Mouse (Mus musculus): ENCODE results near the gene Mcmbp.

The Mcmbp gene

DNA sequence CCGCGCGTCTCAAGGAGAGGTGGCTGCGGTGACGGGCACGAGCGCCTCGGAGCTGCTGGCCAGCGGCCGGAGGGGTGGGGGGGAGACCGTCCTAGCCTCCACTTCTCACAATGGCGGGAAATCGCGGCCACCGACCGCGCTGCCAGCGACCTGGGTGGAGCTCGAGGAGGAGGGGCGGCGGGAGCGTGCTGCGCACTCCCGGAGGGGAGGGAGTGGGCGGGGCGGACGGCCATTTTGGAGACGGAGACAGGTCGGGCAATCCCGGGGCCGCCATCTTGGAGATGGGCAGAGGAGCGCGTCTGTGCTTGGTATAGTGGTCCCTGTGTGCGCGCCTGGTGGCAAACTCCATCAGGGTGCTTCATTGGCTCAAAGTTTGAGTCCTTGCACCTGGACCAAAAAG, at the start of gene Mcmbp:
Mcmbp (minus strand) TSS at position 162 of the 400 bp plus-strand sequence.
- in situ Hi-C loops (cut with MboI; ENCODE audit: unreplicated experiment in 2 of 2), result no loop called here

DNA sequence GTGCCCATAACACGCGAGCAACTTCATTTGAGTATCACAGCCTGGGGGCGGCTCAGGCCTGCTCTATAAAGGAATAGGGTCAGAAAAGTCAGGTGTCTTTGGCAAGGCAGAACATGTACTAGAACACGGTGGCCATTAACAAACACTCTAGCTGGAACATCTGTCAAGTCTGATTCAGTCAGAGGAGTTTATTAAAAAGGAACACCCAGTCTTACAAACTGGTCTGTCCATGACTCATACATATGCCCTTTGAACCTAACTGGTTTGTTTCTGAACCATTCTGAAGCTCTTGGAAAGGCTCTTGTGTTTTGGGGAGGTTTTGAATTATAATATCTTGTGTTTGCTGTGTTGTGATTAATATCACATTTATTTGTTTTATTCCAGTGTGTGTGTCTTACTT, 49.8 kb upstream of the Mcmbp start:
- in situ Hi-C loops (cut with MboI; ENCODE audit: unreplicated experiment in 2 of 2), result loop anchor here in 1 of 2 experiments (25.0 kb wide), 1 partner anchor 722 kb away; no protein-coding TSS in a partner anchor

DNA sequence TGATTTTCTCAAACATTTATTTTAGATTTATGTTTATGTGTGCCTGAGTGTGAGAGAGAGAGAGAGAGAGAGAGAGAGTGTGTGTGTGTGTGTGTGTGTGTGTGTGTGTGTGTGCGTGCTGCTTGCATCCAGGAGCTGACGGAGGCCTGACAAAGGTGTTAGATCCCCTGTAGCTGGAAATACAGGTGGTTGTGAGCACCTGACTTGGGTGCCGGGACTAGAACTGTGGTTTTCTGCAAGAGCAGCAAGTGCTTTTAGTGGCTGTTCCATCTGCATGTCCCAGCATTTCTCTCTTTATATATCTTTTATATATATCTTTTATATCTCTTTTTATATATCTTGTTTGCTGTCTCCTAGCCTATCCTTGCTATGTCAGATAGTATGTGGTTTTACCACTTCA, 41.6 kb upstream of the Mcmbp start:
- in situ Hi-C loops (cut with MboI; ENCODE audit: unreplicated experiment in 2 of 2), result loop anchor here in 1 of 2 experiments (25.0 kb wide), 1 partner anchor 730 kb away; no protein-coding TSS in a partner anchor

- in situ Hi-C loops (cut with MboI; ENCODE audit: unreplicated experiment in 2 of 2), result loop anchor here in 1 of 2 experiments (25.0 kb wide), 1 partner anchor 733 kb away; no protein-coding TSS in a partner anchor
These were observed 39.0 kb upstream of the Mcmbp start for GRCm38 (mm10) chr7:128779305-128779704.

DNA sequence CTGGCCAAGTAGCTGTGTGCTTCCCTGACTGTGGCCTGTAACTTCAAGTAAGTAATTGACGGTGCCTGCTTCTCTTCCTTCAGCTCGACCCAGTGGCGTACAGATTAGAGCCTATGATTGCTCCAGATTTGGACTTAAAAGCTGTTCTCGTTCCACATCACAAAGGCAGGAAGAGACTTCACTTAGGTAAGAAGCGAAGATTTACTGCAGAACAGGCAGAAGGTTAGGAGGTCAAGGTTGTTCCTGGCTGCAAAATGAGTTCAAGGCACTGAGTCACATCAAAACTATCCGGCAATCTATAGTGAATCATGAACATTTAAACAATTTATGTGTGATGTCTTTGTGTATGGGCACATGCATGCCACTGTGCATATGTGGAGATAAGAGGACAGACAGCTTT, 36.9 kb upstream of the Mcmbp start:
- in situ Hi-C loops (cut with MboI; ENCODE audit: unreplicated experiment in 2 of 2), result loop anchor here in 1 of 2 experiments (25.0 kb wide), 1 partner anchor 735 kb away; no protein-coding TSS in a partner anchor

DNA sequence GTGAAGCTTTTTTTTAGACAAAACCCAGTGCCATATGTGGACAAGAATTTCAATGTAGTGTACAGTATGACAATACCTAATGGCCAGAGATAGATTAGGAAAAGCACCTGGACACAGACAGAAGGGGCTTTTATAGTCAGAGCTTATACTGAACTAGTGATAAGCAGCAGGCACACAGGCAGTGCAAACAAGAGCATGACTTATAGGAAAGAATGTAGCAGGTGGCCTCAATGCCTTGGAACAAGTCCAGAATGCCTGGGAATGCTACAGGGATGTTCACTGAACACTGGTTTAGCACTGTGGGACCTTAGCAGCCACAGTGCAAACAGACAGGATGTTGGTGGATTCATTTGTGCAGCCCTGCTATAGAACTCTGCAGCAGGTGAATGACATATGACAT, 26.4 kb upstream of the Mcmbp start:
- in situ Hi-C loops (cut with MboI; ENCODE audit: unreplicated experiment in 2 of 2), result loop anchor here in 1 of 2 experiments (25.0 kb wide), 2 partner anchors 846 to 1721 kb away; no protein-coding TSS in a partner anchor

DNA sequence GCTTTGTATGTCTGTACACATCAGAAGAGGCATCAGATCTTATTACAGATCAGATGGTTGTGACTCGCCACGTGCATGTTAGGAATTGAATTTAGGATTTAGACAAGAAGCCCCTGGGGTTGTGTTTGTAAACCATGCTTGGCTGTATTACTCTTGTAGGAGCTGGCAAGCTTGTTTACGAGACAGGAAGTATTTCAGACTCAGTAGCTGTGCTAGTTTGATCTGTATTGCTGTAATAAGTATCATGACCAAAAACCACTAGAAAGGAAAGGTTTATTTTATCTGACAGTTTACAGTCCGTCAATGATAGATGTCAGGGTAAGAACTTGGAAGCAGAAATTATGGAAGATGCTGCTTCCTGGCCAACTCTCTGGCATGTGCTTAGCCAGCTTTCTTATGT, 18.7 kb upstream of the Mcmbp start:
- in situ Hi-C loops (cut with MboI; ENCODE audit: unreplicated experiment in 2 of 2), result loop anchor here in 1 of 2 experiments (25.0 kb wide), 2 partner anchors 853 to 1728 kb away; no protein-coding TSS in a partner anchor

GRCm38 (mm10) chr7:128755396-128755795, 15.1 kb upstream of the Mcmbp start:
- in situ Hi-C loops (cut with MboI; ENCODE audit: unreplicated experiment in 2 of 2), result loop anchor here in 1 of 2 experiments (25.0 kb wide), 2 partner anchors 857 to 1732 kb away; no protein-coding TSS in a partner anchor

GRCm38 (mm10) chr7:128752012-128752411, 11.7 kb upstream of the Mcmbp start:
- in situ Hi-C loops (cut with MboI; ENCODE audit: unreplicated experiment in 2 of 2), result loop anchor here in 1 of 2 experiments (25.0 kb wide), 2 partner anchors 860 to 1735 kb away; no protein-coding TSS in a partner anchor

GRCm38 (mm10) chr7:128750296-128750695, 10.0 kb upstream of the Mcmbp start:
- in situ Hi-C loops (cut with MboI; ENCODE audit: unreplicated experiment in 2 of 2), result loop anchor here in 1 of 2 experiments (25.0 kb wide), 2 partner anchors 862 to 1737 kb away; no protein-coding TSS in a partner anchor

DNA sequence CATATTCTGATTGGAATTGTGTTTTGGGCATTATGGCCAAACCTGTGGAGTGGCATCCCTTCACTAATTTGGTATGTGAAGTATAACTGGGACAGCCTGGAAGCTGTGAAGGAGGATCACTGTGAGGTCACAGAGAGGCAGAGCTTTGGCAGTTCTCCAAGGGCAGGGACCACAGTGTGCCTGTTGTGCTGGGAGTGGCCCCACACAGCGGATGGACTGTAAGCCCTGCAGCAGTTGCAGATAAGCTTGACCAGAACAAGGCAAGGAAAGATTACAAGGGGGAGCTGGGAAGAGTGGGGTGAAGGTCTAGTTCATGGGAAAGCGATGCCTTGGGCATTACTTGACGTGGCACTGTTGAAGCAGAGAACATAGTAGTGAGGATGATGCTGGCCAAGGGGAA, 8.5 kb upstream of the Mcmbp start:
- in situ Hi-C loops (cut with MboI; ENCODE audit: unreplicated experiment in 2 of 2), result no loop called here

GRCm38 (mm10) chr7:128746151-128746550, 5.9 kb upstream of the Mcmbp start:
- in situ Hi-C loops (cut with MboI; ENCODE audit: unreplicated experiment in 2 of 2), result no loop called here

GRCm38 (mm10) chr7:128744684-128745485, 4.6 kb upstream of the Mcmbp start, which contains the start of gene Sec23ip:
TSS of gene Sec23ip (plus strand) at chr7:128744943.
- in situ Hi-C loops (cut with MboI; ENCODE audit: unreplicated experiment in 2 of 2), result no loop called here

DNA sequence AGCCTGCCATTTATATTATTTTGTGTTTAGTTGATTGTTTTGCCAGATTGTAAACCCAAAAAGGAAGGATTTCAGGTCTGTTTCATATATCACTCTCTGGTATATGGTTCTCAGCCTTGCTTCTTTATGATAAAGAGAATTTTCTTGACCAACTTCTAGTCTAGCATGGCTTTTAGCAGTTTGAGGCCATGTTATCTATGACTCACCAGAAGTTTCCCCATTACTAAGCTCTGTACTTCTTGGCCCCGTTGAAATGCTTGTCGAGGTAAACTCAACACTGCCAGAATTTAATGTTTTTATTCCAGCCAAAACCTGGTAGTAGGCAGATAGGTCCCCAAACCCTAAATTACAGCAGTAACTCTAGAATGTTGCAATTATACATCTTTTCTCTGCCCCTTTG, 3.6 kb upstream of the Mcmbp start:
- in situ Hi-C loops (cut with MboI; ENCODE audit: unreplicated experiment in 2 of 2), result no loop called here

GRCm38 (mm10) chr7:128739462-128740277, 625 bp downstream of the Mcmbp start:
- in situ Hi-C loops (cut with MboI; ENCODE audit: unreplicated experiment in 2 of 2), result no loop called here

DNA sequence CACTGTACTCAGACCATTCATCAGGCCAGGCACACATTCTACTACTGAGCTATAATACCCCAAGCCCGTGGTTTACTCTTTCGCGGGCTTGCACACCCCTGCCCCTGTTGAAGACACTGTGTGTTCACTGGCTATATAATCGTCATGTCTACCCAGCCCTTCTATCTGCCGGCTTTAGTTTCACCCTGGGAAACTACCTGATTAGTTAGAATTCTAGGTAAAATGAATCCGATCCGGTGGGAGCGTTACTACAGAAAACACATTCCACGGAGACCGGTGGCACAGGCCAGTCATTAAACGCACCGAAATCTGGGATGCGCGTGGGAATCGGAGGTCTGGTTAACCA, 1.2 kb downstream of the Mcmbp start:
- in situ Hi-C loops (cut with MboI; ENCODE audit: unreplicated experiment in 2 of 2), result no loop called here

GRCm38 (mm10) chr7:128738041-128738440, 2.3 kb downstream of the Mcmbp start:
- in situ Hi-C loops (cut with MboI; ENCODE audit: unreplicated experiment in 2 of 2), result no loop called here

- in situ Hi-C loops (cut with MboI; ENCODE audit: unreplicated experiment in 2 of 2), result no loop called here
These were observed 8.7 kb downstream of the Mcmbp start for GRCm38 (mm10) chr7:128731585-128731984.

GRCm38 (mm10) chr7:128728738-128729137, 11.6 kb downstream of the Mcmbp start:
- in situ Hi-C loops (cut with MboI; ENCODE audit: unreplicated experiment in 2 of 2), result no loop called here

DNA sequence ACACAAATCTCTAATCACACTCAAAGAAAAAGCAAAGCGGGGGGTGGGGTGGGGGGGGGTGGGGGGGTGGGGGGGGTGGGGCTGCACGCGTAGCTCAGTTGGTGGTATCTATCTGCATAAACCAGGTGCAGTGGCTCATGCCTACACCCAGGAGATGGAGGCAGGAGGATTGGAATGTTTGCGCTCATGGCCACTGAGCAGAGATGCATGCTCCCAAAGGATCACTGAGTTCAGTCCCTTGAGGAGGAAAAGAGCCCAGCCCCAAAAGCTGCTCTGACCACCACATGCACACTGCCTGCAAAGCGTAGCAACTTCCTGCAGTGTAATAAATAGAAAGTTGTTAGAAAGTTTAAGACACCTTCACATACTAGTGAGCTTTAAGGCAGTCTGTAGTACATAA, 12.6 kb downstream of the Mcmbp start:
- in situ Hi-C loops (cut with MboI; ENCODE audit: unreplicated experiment in 2 of 2), result no loop called here

DNA sequence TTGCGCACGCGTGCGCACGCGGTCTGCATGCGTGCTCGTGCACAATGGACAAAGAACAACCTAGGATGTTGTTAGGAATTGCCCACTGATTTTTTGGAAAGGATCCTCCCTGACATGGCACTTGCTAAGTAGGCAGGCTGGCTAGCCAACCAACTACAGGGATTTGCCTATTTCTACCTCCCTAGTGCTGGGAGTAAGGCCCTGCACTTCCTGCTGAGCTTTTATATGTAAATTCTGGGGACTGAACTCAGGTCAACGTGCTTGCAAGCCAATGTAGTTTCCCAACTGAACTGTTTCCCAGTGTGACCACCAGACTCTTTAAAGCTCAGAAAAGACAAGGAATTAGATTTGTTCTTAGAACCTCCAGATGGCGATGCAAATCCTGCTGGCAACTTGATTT, 13.3 kb downstream of the Mcmbp start:
- in situ Hi-C loops (cut with MboI; ENCODE audit: unreplicated experiment in 2 of 2), result no loop called here
